Mouse (Mus musculus) midbrain, postnatal 0 days (tissue): ENCODE data around the gene Stk32c. TPM values are rescaled to one million over a fixed set of nuclear protein-coding genes. Genes with fewer than 3 reads are reported as not detected.
A peak's percentile ranks its signal among the peaks of the same experiment; 100 is the strongest.

Experiments used
- ATAC-seq: fragments of 200-750 bp; cut with Nextera tagmentation; 2 replicates; pipeline ENCODE4 v1.8.0; 2017; ENCODE audit warnings: moderate number of reproducible peaks, mild to moderate bottlenecking, moderate TSS enrichment, moderate library complexity; ENCODE audit not compliant: low FRiP score
- DNase-seq: peaks from one replicate; pipeline ENCODE4 v3.0.0-alpha.2; 2015; ENCODE audit warnings: low spot score
- H3K27ac ChIP-seq: fragments of 300-500 bp; sonication (generic); 2 replicates; pipeline ENCODE4 v1.5.1; 2014; ENCODE audit warnings: low read depth, mild to moderate bottlenecking, low read length, mixed read lengths
- H3K27me3 ChIP-seq: fragments of 300-500 bp; sonication (generic); 2 replicates; pipeline ENCODE4 v1.6.1; 2014; ENCODE audit warnings: low read length, control low read depth, mixed read lengths; ENCODE audit not compliant: insufficient read depth
- H3K36me3 ChIP-seq: fragments of 300-500 bp; sonication (generic); 2 replicates; pipeline ENCODE4 v1.6.1; 2014; ENCODE audit warnings: low read length, control low read depth, mixed read lengths; ENCODE audit not compliant: insufficient read depth
- H3K4me1 ChIP-seq: fragments of 300-500 bp; sonication (generic); 2 replicates; pipeline ENCODE4 v1.6.1; 2014; ENCODE audit warnings: mild to moderate bottlenecking, control low read depth, antibody characterized with exemption, low read length, mixed read lengths; ENCODE audit not compliant: insufficient read depth
- H3K4me2 ChIP-seq: fragments of 300-500 bp; sonication (generic); 2 replicates; pipeline ENCODE4 v1.6.1; 2014; ENCODE audit warnings: low read depth, mild to moderate bottlenecking, low read length, mixed read lengths; ENCODE audit not compliant: poor library complexity, severe bottlenecking
- H3K4me3 ChIP-seq: fragments of 300-500 bp; sonication (generic); 2 replicates; pipeline ENCODE4 v1.5.1; 2014; ENCODE audit warnings: low read depth, mild to moderate bottlenecking, low read length, moderate library complexity
- H3K9ac ChIP-seq: fragments of 300-500 bp; sonication (generic); replicated peaks from 2 replicates; pipeline ENCODE4 v1.6.1; 2014; ENCODE audit warnings: mild to moderate bottlenecking, low read length, moderate library complexity, mixed read lengths; ENCODE audit not compliant: poor library complexity, severe bottlenecking
- H3K9me3 ChIP-seq: fragments of 300-500 bp; sonication (generic); 2 replicates; pipeline ENCODE4 v1.6.1; 2016; ENCODE audit warnings: low read length, control low read depth
- CTCF ChIP-seq: IDR thresholded peaks from 2 replicates; pipeline ENCODE4 v1.5.1; 2016; ENCODE audit warnings: antibody characterized with exemption, mild to moderate bottlenecking
- WGBS: fragments of 180-500 bp; shearing (Covaris S2); extraction: QIAGEN DNeasy Blood & Tissue Kit; methylation state at CpG from one replicate; pipeline ENCODE4 v1.1.7; 2014; 5-methylcytosine and 5-hydroxymethylcytosine counted together
- polyA plus RNA-seq: library from polyadenylated mRNA; unstranded; fragments of >200 nt; fragmentation: Nextera tagmentation; extraction: Ambion mirVana; gene quantifications from 2 replicates; pipeline ENCODE4 v1.2.1, GENCODE M21; 2015
- total RNA-seq: library from RNA; depleted of rRNA; stranded (reverse); fragments of >200 nt; gene quantifications from 2 replicates; pipeline ENCODE4 v1.2.3, GENCODE M21; 2014

The Stk32c gene
- total and polyA plus RNA-seq, 2 experiments from 2014 or later, result 2.4 to 35.6 TPM

DNA sequence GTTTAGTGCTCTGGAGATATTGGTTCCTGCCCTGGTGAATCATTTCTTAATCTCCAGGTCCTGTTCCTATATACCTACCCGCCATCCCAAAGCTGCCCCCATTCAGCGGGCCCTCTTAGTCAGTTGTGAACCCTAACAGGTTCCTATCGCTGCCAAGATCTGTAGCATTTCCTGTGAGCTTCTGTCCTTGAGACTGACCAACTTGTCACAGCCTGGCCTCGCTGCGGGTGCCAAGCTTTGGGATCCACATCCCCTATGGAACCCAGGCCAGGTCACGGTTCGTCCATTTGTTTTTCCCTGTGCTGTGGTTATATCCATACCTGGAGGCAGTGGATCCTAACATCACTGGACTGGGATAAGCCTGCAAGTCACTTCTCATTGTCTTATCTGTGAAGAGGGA is 39.5 kb upstream of the Stk32c start:
- whole genome bisulfite sequencing, result 91% methylated on average over 7 of the region's 7 CpGs
- peaks cover 10% of the 10 kb centered on the region; the same call in 1 of the 2 replicates for H3K4me1 ChIP-seq
- TF ChIP-seq CTCF, result no peak

DNA sequence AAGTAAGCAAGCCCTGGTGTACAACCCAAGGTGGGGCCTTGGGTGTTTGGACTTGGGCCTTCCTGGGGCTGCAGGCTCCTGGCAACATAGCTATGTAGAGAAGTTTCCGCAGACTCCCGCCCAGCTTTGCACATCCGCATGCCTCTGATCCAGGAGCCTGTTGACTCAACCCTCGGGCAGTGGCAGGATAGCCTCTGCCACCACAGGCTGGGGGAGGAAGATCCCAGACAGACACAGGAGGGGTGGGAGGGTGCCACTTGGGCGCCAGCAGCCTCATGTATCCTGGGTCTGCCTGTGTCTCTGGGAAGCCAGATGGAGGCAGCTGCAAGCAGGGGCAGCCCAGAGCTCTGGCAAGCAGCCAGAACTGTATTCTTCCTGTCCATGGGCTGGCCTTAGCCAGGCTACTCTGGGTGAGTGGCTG is 38.8 kb upstream of the Stk32c start:
- ATAC-seq, result no peak
- no peak overlapping the region for H3K9ac ChIP-seq
- no peaks in the 10 kb centered on the region; the same call in 1 of the 2 replicates for H3K27me3 ChIP-seq
- TF ChIP-seq CTCF, result no peak
- H3K4me1 ChIP-seq, result peaks cover 12% of the 10 kb centered on the region; the same call in 1 of the 2 replicates
- WGBS, result 61% methylated on average over 5 of the region's 5 CpGs
- peaks cover 3% of the 10 kb centered on the region; the same call in 1 of the 2 replicates for H3K36me3 ChIP-seq
- H3K4me2 ChIP-seq, result no peak overlapping the region
- no peaks in the 10 kb centered on the region for H3K9me3 ChIP-seq
- H3K27ac ChIP-seq, result no peak overlapping the region
- peak; percentile 76 for DNase-seq
- H3K4me3 ChIP-seq, result no peak overlapping the region

More for the DNA sequence above, 39.5 kb upstream of the Stk32c start:
- Histone ChIP-seq H3K4me2 (no peak overlapping the region), H3K36me3 (peaks cover 3% of the 10 kb centered on the region; the same call in 1 of the 2 replicates), H3K9ac (no peak overlapping the region), H3K27ac (no peak overlapping the region), H3K4me3 (no peak overlapping the region), H3K27me3 (no peaks in the 10 kb centered on the region), H3K9me3 (no peaks in the 10 kb centered on the region)
- no peak for DNase-seq
- ATAC-seq, result no peak

DNA sequence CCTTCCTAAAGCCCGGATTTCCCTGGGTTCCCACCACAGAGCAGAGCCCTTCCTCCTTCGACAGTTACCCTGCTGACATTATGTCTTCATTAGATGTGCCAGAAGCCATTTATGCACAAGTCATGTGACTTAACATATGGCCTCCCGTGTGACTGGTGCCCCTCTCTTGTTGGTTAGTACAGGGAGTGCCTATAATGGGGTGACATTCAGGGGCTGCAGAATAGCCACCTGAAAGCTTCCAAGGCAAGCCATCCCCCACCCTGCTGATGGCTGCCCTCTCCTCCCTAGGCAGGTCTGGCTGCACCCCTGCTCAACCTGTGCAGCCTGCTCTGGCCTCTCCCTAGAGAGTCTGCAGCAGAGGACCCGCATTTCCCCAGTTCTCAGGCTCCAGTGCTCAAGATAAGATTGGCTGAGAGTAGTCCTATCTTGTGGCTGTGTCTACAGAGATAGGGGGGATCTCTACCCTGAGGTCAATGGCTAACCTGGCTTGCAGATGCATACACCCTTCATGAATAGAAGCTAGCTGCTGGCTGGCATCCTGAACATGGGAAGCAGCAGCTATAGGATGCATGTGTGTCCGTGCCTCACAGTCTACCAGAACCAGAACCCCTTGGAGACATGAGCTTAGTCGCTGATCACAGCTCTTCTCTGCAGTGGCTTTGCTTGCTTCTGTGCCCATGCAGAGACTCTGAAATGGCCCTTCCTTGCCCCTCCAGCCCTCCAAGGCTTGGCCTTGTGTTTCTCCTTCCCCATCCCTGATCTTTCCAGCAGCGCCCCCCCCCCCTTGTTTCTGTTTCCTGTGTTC is 36.5 kb upstream of the Stk32c start:
- DNase-seq (no peak), ATAC-seq (no peak)
- Histone ChIP-seq H3K9me3 (no peaks in the 10 kb centered on the region), H3K9ac (no peak overlapping the region), H3K4me1 (peaks cover 12% of the 10 kb centered on the region; the same call in 1 of the 2 replicates), H3K4me2 (peak overlapping the region; percentile 99), H3K36me3 (no peaks in the 10 kb centered on the region), H3K27me3 (peaks cover 3% of the 10 kb centered on the region; the same call in 1 of the 2 replicates), H3K27ac (no peak overlapping the region), H3K4me3 (peak overlapping the region; percentile 61)
- no peak for TF ChIP-seq CTCF
- 42% methylated on average over 7 of the region's 7 CpGs for WGBS

DNA sequence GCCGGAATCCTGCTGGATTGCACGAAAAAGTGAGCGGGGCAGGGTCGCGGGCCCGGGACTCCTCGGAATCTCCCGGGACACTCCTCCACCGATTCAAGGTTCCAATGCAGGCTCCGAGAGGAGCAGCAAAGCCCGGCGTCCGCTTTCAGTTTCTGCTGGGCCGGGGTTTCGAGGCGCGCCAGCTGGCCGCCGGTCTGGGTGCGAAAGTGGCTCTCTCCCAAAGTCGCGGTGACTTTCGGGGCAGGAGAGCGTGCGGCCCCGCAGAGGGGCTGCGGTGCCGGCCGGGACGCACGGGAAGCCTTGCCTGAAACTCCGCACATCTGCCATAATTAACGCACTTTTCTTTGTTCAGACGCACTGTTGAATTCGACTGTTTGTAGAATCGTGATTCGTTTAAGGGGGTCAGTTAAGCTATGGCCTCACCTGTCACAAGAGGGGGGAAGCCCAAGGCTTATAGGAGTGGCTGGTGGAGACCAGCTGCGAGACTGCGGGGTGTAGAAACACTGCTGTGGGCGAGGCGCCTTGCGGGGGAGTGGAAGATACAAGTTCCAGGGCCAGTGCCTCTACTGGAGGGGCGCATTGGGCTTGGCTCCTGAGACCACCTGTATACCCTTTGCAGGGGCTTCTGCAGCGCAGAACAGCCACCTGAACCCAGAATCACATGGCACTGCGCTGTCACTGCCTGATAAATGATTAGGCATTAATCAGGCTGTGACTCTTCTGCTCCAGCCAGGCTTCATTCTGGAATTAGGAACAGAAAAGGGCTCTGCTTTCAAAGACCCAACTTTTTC is 35.7 kb upstream of the Stk32c start:
- 3% methylated on average over 45 of the region's 45 CpGs for WGBS
- H3K9ac ChIP-seq, result peak overlapping the region; percentile 65
- H3K4me1 ChIP-seq, result peaks cover 12% of the 10 kb centered on the region; the same call in 1 of the 2 replicates
- H3K4me3 ChIP-seq, result peak overlapping the region; percentile 61
- no peak for ATAC-seq
- no peak for TF ChIP-seq CTCF
- peaks cover 3% of the 10 kb centered on the region; the same call in 1 of the 2 replicates for H3K27me3 ChIP-seq
- H3K36me3 ChIP-seq, result no peaks in the 10 kb centered on the region
- H3K9me3 ChIP-seq, result no peaks in the 10 kb centered on the region
- H3K4me2 ChIP-seq, result peak overlapping the region; percentile 99
- peak overlapping the region; percentile 38; the same call in 1 of the 2 replicates for H3K27ac ChIP-seq
- no peak for DNase-seq

DNA sequence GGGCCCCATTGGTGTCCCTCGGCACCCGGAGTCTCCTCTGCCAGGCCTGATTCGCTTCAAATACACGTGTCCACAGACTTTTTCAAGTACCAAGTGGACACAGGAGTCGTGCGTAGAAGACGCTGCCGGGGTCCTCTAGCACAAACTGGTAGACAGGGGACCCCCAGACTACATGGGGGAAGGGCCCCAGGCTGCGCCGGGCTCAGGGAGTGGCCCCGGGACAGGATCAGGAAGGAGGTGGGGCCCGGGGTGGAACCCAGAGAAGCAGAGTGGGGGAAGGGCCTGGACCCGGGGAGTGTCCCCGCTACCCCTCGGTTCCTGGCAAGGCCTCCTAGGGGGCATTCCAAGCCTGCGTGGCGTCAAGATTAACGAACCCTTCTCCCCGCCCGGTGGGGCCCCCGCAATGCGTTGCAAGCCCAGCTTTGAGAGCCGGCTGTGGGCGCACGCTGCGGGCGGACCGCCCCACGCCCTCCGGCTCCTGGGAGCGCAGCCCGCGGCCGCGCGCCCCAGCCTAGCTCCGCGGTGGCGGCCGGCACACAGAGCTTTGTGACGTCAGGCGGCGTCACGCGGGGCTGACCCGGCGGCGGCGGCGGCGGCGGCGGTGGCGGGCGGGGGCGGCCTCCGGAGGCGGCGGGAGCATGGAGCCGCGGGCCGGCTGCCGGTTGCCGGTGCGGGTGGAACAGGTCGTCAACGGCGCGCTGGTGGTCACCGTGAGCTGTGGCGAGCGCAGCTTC is 34.9 kb upstream of the Stk32c start, which contains the start of gene Pwwp2b:
Pwwp2b (plus strand) TSS at position 602 of the 734 bp plus-strand sequence.
- peak within 1 kb of the TSS; percentile 38; the same call in 1 of the 2 replicates for H3K27ac ChIP-seq
- TF ChIP-seq CTCF, result no peak
- DNase-seq (peak; percentile 57), ATAC-seq (peak; percentile 72)
- H3K4me2 ChIP-seq, result peak within 1 kb of the TSS; percentile 99
- H3K4me1 ChIP-seq, result peaks cover 12% of the 10 kb centered on the region; the same call in 1 of the 2 replicates
- H3K9me3 ChIP-seq, result no peaks in the 10 kb centered on the region
- peaks cover 3% of the 10 kb centered on the region; the same call in 1 of the 2 replicates for H3K27me3 ChIP-seq
- H3K9ac ChIP-seq, result peak within 1 kb of the TSS; percentile 65
- H3K36me3 ChIP-seq, result no peaks in the 10 kb centered on the region
- peak within 1 kb of the TSS; percentile 61 for H3K4me3 ChIP-seq
- WGBS, result under 1% methylated on average over 46 of the region's 72 CpGs
